Mouse (Mus musculus): ENCODE results near the gene Wfdc2. TPM values are rescaled to one million over a fixed set of nuclear protein-coding genes. Genes with fewer than 3 reads are reported as not detected.
"Not testable (repeated sequence)": the region's sequence is repeated elsewhere in the genome, so short reads cannot be mapped to it uniquely, and the experiment has no call there.

The Wfdc2 gene
- polyA plus RNA-seq, 1 experiment from 2014 or later: 71.3 TPM

DNA sequence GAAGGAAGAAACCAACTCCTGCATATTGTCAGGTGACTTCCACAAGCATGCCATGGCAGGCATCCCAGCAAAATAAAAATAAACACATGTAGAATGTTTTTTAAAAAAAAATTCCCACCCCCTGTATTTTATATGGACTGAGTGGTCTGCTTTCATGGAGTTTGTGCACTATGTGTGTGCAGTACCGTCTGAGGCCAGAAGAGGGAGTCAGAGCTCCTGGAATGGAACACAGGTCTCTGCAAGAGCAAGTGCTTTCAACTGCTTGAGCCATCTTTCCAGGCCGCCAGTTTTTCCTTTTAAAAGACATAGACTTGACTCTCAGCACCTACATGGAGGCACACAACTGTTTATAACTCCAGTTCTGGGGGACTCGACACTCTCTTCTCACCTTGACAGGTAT is 41.3 kb downstream of the Wfdc2 start:
- WGBS: 91% methylated on average over 3 of the region's 3 CpGs

DNA sequence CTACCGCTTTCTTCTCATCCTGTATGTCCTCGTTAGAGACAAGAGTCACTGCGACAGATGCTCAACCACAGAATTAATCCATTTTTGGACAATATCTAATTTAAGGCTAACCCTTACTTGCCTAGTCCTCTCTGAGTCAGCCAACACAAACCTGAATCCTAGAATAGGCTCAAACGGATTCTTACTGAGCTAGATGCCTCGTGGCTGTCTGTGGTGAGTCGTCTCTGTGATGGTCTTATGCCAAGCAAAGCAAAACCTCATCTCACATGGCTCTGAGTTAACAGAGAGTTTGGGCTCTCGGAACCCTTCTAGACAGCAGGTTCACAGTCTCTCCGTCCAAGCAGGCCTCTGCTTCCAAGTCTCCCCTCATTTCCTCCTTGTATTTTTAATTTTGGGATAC is 42.2 kb downstream of the Wfdc2 start:
- Histone ChIP-seq H3K27ac (no peak overlapping the region), H3K36me3 (replicated peaks) (no peaks in the 10 kb centered on the region), H3K9me3 (peaks cover 9% of the 10 kb centered on the region; the same call in 1 of the 2 replicates), H3K27me3 (ENCODE audit: poor library complexity, severe bottlenecking) (no peaks in the 10 kb centered on the region), H3K4me1 (no peaks in the 10 kb centered on the region), H3K4me3 (no peak overlapping the region)
- 90% methylated on average over 8 of the region's 8 CpGs for WGBS
- DNase-seq (ENCODE audit: extremely low spot score, low spot score): no peak

More for the DNA sequence above, 41.3 kb downstream of the Wfdc2 start:
- no peak for DNase-seq (ENCODE audit: extremely low spot score, low spot score)
- H3K4me1 ChIP-seq: no peaks in the 10 kb centered on the region
- H3K4me3 ChIP-seq: no peak overlapping the region
- H3K36me3 ChIP-seq (replicated peaks): no peaks in the 10 kb centered on the region
- peaks cover 9% of the 10 kb centered on the region; the same call in 1 of the 2 replicates for H3K9me3 ChIP-seq
- H3K27ac ChIP-seq: no peak overlapping the region
- H3K27me3 ChIP-seq (ENCODE audit: poor library complexity, severe bottlenecking): no peaks in the 10 kb centered on the region

DNA sequence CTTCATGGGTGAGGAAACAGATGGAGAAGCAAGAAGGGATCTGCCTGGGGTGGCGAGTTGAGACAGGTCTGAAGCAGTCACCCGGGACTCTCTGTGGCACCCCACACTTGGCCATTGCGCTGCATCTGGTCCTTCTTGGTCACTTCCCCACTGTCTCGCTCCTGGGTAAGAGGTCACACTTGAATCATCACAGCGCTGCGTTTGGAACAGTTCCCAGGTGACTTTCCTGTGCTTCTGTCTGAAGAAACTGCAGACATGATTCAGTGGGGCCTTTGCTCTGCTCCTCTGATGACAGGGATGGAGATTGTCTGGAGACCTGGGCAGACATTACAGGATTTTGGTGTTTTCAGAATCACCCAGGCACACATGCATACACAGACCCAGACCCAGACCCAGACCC is 46.6 kb downstream of the Wfdc2 start:
- no peaks in the 10 kb centered on the region for H3K36me3 ChIP-seq (replicated peaks)
- WGBS: 84% methylated on average over 6 of the region's 6 CpGs
- H3K4me1 ChIP-seq: no peaks in the 10 kb centered on the region
- no peaks in the 10 kb centered on the region; the same call in 1 of the 2 replicates for H3K9me3 ChIP-seq
- H3K27me3 ChIP-seq (ENCODE audit: poor library complexity, severe bottlenecking): no peaks in the 10 kb centered on the region
- no peak for DNase-seq (ENCODE audit: extremely low spot score, low spot score)
- H3K27ac ChIP-seq: no peak overlapping the region
- no peak overlapping the region for H3K4me3 ChIP-seq

DNA sequence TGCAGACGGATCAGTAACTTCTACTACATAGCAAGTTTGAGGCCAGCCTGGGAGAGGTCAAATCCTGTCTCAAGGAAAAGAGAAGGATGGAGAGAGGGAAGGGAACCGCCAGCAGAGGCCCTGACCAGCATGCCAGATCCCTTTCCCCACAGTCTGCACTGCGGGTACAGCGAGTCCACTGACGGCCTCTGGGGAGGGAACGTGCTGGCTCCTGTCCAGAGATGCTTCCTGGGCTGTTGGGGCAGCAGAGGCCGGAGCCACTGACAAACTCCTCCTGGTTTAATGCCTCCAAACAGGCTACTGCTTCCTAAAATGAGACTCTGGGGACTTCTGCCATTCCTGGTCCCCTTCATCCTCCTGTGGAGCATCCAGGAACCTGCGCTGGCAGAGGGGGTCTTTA is 51.3 kb downstream of the Wfdc2 start, which contains the start of the genes Wfdc6b and Wfdc8:
Gene Wfdc6b (plus strand): TSS at position 52 of the 400 bp plus-strand sequence.
Gene Wfdc8 (minus strand): TSS at position 156 of the 400 bp plus-strand sequence.
- WGBS: 74% methylated on average over 8 of the region's 8 CpGs
- H3K9me3 ChIP-seq; H3K4me1 ChIP-seq; H3K36me3 ChIP-seq (replicated peaks); H3K27ac ChIP-seq; DNase-seq (ENCODE audit: extremely low spot score, low spot score); H3K4me3 ChIP-seq; H3K27me3 ChIP-seq (ENCODE audit: poor library complexity, severe bottlenecking): not testable (repeated sequence)

DNA sequence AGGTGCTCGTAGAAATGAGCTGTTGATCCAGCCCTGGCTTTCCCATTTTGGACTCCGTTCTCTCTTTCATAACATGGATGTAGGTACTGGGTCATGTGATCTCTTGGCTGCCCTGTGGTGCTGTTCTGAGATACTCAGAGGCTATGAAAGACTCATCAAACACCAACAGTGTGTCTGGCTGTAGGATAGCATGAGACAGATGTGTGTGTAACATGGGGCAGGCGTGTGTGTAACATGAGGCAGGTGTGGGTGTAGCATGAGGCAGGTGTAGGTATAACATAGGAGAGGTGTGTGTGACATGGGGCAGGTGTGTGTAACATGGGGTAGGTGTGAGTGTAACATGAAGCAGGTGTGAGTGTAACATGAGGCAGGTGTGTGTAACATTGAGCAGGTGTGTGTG is 53.2 kb downstream of the Wfdc2 start:
- H3K27me3 ChIP-seq (ENCODE audit: poor library complexity, severe bottlenecking): no peaks in the 10 kb centered on the region
- no peak for DNase-seq (ENCODE audit: extremely low spot score, low spot score)
- H3K9me3 ChIP-seq: no peaks in the 10 kb centered on the region
- H3K4me1 ChIP-seq: no peaks in the 10 kb centered on the region
- WGBS: 85% methylated on average over 3 of the region's 3 CpGs
- H3K27ac ChIP-seq: no peak overlapping the region
- H3K4me3 ChIP-seq: no peak overlapping the region
- no peaks in the 10 kb centered on the region for H3K36me3 ChIP-seq (replicated peaks)

Other genes with a start within 250 kb of the Wfdc2 start
- not detected in 2 replicates for gene Svs6, start 245.7 kb upstream of the Wfdc2 start, polyA plus RNA-seq (2016; fragmentation: Nextera tagmentation; extraction: Ambion mirVana)
- gene Svs5, start 229.7 kb upstream of the Wfdc2 start, polyA plus RNA-seq (2016; fragmentation: Nextera tagmentation; extraction: Ambion mirVana): not detected in 2 replicates
- gene Slpi, start 173.3 kb upstream of the Wfdc2 start, polyA plus RNA-seq (2016; fragmentation: Nextera tagmentation; extraction: Ambion mirVana): 0.22 and 0.36 TPM in 2 replicates
- gene Rbpjl, start 159.3 kb upstream of the Wfdc2 start, polyA plus RNA-seq (2016; fragmentation: Nextera tagmentation; extraction: Ambion mirVana): not detected in 2 replicates
- gene Matn4, start 157.3 kb upstream of the Wfdc2 start, polyA plus RNA-seq (2016; fragmentation: Nextera tagmentation; extraction: Ambion mirVana): not detected in 2 replicates
- 19.6 and 22.7 TPM in 2 replicates for gene Sdc4, start 118.5 kb upstream of the Wfdc2 start, polyA plus RNA-seq (2016; fragmentation: Nextera tagmentation; extraction: Ambion mirVana)
- 57.9 and 59.5 TPM in 2 replicates for gene Sys1, start 105.4 kb upstream of the Wfdc2 start, polyA plus RNA-seq (2016; fragmentation: Nextera tagmentation; extraction: Ambion mirVana)
- gene Gm20458, start 101.4 kb upstream of the Wfdc2 start, polyA plus RNA-seq (2016; fragmentation: Nextera tagmentation; extraction: Ambion mirVana): 2.0 and 3.0 TPM in 2 replicates
- gene Trp53tg5, start 88.7 kb upstream of the Wfdc2 start, polyA plus RNA-seq (2016; fragmentation: Nextera tagmentation; extraction: Ambion mirVana): not detected in 2 replicates
- gene Dbndd2, start 76.3 kb upstream of the Wfdc2 start, polyA plus RNA-seq (2016; fragmentation: Nextera tagmentation; extraction: Ambion mirVana): 3.1 and 4.8 TPM in 2 replicates
- 38.5 and 42.0 TPM in 2 replicates for gene Pigt, start 64.9 kb upstream of the Wfdc2 start, polyA plus RNA-seq (2016; fragmentation: Nextera tagmentation; extraction: Ambion mirVana)
- gene Spint3, start 11.0 kb downstream of the Wfdc2 start, polyA plus RNA-seq (2016; fragmentation: Nextera tagmentation; extraction: Ambion mirVana): not detected in 2 replicates
- gene Wfdc6a, start 23.0 kb downstream of the Wfdc2 start, polyA plus RNA-seq (2016; fragmentation: Nextera tagmentation; extraction: Ambion mirVana): not detected in 2 replicates
- not detected in 2 replicates for gene Eppin, start 31.2 kb downstream of the Wfdc2 start, polyA plus RNA-seq (2016; fragmentation: Nextera tagmentation; extraction: Ambion mirVana)
- gene Wfdc6b, start 51.1 kb downstream of the Wfdc2 start, polyA plus RNA-seq (2016; fragmentation: Nextera tagmentation; extraction: Ambion mirVana): not detected in 2 replicates
- gene Wfdc8, start 51.2 kb downstream of the Wfdc2 start, polyA plus RNA-seq (2016; fragmentation: Nextera tagmentation; extraction: Ambion mirVana): not detected in 2 replicates
- not detected in 2 replicates for gene Wfdc16, start 76.4 kb downstream of the Wfdc2 start, polyA plus RNA-seq (2016; fragmentation: Nextera tagmentation; extraction: Ambion mirVana)
- gene Wfdc10, start 93.6 kb downstream of the Wfdc2 start, polyA plus RNA-seq (2016; fragmentation: Nextera tagmentation; extraction: Ambion mirVana): not detected in 2 replicates
- gene Wfdc9, start 94.2 kb downstream of the Wfdc2 start, polyA plus RNA-seq (2016; fragmentation: Nextera tagmentation; extraction: Ambion mirVana): not detected in 2 replicates
- not detected in 2 replicates for gene Wfdc11, start 111.7 kb downstream of the Wfdc2 start, polyA plus RNA-seq (2016; fragmentation: Nextera tagmentation; extraction: Ambion mirVana)
- not detected in 2 replicates for gene Wfdc13, start 122.7 kb downstream of the Wfdc2 start, polyA plus RNA-seq (2016; fragmentation: Nextera tagmentation; extraction: Ambion mirVana)
- gene Spint4, start 136.1 kb downstream of the Wfdc2 start, polyA plus RNA-seq (2016; fragmentation: Nextera tagmentation; extraction: Ambion mirVana): not detected in 2 replicates
- gene Spint5, start 152.9 kb downstream of the Wfdc2 start, polyA plus RNA-seq (2016; fragmentation: Nextera tagmentation; extraction: Ambion mirVana): not detected in 2 replicates
- gene Wfdc3, start 183.5 kb downstream of the Wfdc2 start, polyA plus RNA-seq (2016; fragmentation: Nextera tagmentation; extraction: Ambion mirVana): 0.61 and 1.0 TPM in 2 replicates
- gene Dnttip1, start 183.6 kb downstream of the Wfdc2 start, polyA plus RNA-seq (2016; fragmentation: Nextera tagmentation; extraction: Ambion mirVana): 80.6 and 81.1 TPM in 2 replicates
- gene Ube2c, start 207.5 kb downstream of the Wfdc2 start, polyA plus RNA-seq (2016; fragmentation: Nextera tagmentation; extraction: Ambion mirVana): 638 and 648 TPM in 2 replicates
- not detected in 2 replicates for gene Tnnc2, start 217.6 kb downstream of the Wfdc2 start, polyA plus RNA-seq (2016; fragmentation: Nextera tagmentation; extraction: Ambion mirVana)
- 10.4 and 11.0 TPM in 2 replicates for gene Snx21, start 223.4 kb downstream of the Wfdc2 start, polyA plus RNA-seq (2016; fragmentation: Nextera tagmentation; extraction: Ambion mirVana)
- 15.3 and 16.3 TPM in 2 replicates for gene Acot8, start 242.5 kb downstream of the Wfdc2 start, polyA plus RNA-seq (2016; fragmentation: Nextera tagmentation; extraction: Ambion mirVana)
- gene Zswim3, start 242.7 kb downstream of the Wfdc2 start, polyA plus RNA-seq (2016; fragmentation: Nextera tagmentation; extraction: Ambion mirVana): 8.6 and 9.2 TPM in 2 replicates

Measured in forebrain, embryonic 10.5 days (tissue).